Mouse (Mus musculus): ENCODE measurements around the gene Tuba1a.
A peak's percentile ranks its signal among the peaks of the same experiment; 100 is the strongest.
"Not testable (repeated sequence)": the region's sequence is repeated elsewhere in the genome, so short reads cannot be mapped to it uniquely, and the experiment has no call there.

Gene Tuba1a

DNA sequence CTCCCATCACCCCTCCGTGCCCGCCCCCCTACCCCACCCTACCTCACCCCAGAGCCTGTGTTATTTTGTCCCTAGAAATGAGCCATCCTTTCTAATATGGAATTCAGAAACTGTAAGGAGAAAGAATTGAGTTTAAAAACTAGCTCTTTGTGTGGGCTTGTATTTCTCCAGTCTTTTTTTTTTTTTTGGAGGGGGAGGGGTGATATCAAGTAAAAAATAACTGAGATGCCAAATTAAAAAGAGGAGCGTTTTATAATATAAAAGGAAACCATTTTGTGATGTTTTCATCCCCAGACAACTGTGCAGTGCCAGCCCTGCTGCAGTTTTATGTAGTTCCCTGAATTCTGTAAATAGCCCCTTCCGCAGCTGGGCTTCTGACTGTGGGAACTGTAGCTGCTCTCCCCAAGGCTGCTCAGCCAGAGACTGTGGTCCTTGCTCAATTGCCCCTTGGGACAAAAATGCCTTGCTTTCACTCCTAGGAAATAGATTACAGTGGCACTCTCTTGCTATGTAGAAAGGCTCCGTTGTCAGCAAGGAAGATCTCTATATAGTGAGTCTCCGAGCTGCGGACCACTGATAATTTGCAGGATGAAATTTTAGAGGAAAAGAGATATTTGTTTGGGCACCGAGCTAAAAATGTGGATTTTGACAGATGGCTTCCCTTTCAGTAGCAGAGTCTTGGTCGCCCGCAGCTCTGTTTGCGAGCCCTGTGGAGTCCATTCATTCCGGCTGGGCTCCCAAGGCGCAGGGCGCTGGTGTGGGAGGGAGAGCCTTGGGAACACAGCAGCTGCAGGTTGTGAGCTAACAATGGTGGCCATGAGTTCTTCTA lies 1.1 kb upstream of the Tuba1a start:
- no peak for DNase-seq

DNA sequence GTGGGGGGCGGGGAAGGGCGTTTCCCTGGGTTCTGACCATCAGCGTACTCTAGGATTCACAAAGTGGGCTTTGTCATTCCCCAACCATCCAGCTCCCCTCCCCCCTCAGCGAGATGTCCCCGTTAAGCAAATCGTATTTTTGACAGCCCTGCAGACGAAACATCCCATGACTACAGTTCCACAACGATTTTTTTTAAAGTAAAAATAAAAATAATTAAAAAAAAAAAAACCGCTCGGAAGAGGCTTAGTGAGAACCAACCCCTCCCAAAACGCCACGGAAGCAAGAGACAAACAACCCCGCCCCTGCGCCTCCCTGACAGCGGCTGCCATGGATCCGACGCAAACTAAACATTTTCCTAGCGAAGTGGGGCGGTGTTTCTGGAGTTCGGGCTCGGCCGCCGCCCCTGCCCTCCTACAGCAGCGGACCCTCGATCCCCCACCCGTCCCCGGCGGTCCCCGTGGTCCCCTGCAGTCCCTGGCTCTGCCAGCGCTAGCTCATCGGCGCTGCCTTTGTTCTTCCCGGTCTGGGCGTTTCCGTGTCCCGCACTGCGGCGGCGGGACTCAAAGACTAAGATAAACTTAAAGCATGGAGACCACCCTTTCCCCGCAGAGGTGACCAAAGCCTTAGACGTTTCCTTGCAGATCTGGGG lies 627 bp downstream of the Tuba1a start:
- peak; percentile 91 for DNase-seq

DNA sequence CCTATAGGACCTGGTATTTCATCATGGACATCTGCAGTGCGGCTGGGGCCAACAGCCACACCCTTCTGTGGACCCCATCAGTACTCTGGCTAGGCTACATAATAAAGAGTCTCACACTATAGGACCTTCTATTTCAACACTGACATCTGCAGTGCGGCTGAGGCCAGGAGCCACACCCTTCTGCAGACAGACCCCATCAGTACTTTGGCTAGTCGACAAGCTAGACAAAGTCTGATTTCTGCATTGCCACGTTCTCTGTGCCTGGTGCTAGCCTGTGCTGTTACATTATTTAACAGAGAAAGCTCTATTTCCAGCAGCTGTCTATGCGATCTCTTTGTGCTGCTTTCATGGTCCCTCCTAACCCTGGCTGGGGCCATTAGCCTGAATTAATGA lies 1.4 kb downstream of the Tuba1a start:
- no peak for DNase-seq

DNA sequence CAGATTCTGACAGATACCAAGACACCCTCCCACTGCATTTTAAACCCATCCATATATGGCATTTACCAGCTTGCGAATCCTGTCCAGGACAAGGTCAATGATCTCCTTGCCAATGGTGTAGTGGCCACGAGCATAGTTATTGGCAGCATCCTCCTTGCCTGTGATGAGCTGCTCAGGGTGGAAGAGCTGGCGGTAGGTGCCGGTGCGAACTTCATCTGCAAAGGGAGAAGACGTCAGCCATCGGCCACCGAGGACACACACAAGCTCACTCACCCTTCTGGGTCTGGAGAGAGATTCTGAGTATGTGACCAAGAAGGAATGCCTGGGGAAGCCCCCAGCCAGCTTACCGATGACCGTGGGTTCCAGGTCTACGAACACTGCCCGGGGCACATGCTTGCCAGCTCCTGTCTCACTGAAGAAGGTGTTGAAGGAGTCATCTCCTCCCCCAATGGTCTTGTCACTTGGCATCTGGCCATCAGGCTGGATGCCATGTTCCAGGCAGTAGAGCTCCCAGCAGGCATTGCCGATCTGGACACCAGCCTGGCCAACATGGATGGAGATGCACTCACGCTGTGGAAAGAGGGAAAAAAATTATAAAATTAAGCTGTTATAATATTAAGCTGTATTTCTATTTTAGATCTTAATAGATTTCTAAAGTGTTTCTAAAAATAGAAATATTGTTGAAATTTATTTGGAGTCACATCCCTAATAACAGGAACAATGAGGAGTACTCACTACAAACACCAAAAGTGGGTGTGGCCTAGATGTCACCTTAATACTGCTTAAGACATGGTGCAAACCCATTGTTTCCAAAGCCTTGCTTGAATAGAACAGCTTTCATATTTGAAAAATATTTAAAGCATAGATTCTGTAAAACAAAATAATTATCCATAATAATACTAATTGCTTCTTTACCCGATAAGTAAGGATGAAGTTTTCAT lies 2.1 kb downstream of the Tuba1a start:
- not testable (repeated sequence) for DNase-seq

DNA sequence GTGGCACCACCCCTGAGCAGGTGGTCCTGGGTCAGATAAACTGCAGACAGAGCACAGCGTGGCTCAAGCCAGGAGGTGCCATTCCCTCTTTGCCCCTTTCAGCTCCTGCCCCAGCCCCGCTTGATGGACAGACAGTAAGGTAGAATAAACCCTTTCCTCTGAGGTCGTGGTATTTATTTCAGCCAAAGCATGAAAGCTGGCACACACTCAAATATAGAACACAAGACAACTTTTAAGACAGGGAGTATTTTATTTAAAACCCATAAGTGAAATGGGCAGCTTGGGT lies 4.0 kb downstream of the Tuba1a start:
- DNase-seq, result no peak

DNA sequence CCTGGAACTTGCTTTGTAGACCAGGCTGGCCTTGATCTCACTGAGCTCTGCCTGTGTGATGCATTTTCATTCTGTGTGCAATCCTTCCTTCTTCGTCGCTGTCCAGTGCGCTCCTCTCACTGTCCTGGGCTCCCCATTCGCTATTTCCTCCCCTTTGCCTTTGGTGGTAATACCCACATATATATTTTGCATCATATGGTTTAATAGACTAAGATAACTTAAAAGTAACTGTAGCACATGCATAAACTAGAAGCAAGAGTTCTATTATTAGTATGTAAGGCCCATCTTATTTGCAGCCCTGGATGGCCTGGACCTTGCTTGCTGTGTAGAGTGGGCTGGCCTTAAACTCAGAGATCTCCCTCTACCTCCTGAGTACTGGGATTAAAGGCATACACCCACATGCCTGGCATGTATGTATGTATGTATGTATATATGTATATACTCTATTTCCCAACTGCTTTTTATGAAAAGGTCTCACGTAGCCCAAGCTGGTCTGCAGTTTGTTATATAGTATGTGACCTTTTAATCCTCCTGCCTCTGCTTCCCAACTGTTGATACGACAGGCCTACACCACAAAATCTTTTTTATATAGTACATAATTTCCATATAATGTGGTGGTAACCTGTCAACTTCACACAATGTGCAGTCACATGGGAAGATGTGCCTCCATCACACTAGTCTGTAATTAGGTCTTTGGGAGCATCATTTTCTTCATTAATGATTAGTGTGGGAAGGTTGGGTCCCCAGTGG lies 4.5 kb downstream of the Tuba1a start:
- DNase-seq, result no peak

DNA sequence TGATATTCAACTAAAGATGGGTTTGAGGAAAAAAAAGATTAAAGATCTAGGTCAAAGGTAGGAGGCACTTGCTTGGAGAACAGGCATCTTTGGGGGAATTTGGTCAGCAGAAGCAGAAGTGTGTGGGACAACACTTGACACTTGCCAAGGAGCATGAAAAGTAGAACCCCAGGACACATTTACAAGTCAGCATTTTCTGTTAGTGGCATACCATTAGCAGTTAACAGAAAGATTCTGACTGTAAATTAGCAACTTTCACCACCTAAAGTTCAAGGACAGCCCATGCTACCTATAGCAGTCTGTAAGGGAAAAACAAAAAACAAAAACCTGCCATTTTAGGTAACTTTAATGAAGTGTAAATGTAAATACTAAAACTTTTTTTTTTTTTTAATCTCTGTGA lies 5.1 kb downstream of the Tuba1a start:
- no peak for DNase-seq

DNA sequence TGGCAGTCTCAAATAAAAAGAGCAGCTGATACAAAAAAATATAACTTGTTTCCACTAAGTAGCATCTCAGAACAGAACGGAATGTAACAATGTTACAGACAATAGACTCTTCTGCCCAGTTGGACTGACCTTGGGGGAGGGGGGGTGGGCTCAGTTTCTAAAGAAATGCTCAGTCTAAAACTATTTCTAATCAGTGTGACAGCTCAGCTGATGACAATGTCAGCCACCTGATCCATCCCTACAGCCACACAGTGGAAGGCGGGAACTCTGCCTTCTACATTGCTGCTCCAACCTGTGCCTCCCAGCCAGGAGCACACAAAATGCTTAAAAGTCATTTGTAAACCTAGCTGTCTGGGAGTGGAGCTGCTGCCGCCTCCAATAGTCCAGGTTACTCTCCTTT lies 5.6 kb downstream of the Tuba1a start:
- no peak for DNase-seq

DNA sequence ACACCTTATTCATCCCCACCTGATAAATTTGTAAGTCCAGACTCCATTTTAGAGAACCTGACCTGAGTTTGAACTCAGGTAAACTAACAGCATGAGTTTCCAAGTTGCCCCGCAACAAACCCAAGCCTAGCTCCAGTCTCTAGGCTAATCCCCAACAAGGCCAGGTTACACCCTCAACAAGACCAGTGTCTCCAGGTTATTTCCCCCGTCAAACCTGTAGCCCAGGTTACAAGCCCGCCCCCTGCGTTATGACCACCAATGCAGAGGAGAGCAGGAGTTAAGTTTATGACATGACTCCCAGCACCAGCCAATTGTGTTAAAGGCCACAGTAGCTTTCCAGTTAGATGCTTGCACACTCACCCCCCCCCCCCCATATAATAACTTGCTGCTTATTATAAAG lies 10.4 kb downstream of the Tuba1a start:
- DNase-seq, result no peak

DNA sequence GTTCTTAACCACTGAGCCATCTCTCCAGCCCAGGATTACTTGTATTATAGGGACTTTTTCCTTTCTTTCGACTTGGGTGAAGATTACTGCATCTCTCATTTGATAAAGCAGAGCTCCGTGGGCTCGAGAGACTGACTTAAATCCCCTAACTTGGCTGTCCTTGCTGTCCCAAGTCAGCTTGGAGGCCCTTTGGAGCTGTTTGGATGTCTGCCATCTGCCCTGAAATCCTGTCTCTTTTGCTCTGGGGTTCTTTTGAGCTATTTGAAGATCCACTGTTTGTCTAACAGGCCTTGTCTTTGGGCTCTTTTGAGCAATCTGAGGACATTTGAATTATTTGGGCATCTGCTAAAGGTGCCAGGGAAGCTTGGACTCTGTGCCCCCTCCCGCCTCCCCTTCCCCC lies 11.4 kb downstream of the Tuba1a start:
- no peak for DNase-seq

DNA sequence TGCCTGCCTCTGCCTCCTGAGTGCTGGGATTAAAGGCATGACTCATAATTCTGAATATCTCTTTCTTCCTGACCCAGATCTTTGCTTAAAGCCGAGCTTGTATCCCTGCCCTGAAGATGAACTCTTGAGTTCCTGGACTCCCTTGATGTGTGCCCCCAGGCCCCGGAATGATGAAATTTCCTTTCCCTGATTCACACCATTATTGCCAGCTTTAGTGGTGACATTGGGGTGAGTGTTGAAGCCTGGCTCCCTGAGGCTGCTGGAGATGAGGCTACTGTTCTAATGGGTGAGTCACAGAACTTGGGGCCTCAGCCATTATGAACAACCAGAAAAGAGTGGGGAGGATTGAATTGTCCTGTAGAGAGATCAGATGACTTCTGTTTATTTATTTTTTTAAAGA lies 12.0 kb downstream of the Tuba1a start:
- no peak for DNase-seq

DNA sequence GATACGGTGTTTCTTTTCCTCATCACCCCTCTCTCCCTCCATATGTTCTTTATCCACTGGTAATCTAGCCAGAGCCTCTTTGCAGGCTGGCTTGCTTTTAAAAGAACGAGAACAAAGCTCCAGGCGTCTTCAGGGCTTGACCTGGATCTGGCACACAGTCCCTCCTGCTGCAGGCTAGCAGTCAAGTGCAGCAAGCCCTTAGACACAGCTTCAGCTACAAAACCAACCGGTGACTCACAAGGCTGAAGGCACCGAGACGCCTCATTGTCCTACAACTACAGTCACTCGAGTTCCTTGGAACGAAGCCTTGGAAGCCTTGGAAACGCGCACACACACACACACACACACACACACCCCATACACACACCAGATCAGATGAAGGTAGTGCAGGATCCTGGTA lies 12.7 kb downstream of the Tuba1a start:
- no peak for DNase-seq

DNA sequence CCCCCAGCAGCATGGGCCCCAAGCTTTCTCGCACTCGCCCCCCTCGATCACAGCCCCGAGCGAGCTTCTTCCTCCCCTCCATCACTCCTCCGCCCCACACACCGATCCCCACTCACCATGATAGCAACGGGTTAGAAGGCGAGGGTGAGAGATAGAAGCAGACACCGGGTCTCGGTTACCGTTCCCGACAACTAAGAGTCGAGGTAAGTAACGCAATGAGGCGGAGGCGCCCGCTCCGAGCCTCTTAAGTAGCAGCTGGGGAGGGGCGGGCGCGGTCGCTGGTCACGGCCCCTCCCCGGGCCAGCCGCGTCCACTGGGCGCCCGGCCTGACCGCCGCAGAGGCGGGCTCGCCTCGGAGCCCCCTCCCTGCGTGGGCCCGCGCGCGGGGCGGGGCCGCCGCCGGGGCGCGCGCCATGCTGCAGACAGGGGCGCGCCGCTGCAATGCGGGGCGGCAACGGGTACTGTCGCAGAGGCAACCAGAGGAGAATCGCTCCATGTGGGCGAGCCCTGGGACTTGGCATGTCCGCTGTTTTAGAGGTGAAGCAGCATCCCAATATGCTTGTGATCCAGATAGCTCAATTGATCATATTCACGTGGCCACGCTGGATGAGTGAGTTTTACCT lies 19.2 kb downstream of the Tuba1a start, which contains the start of gene Tuba1b:
TSS of gene Tuba1b (minus strand) at position 349 of the 623 bp plus-strand sequence.
- peak; percentile 88 for DNase-seq

DNA sequence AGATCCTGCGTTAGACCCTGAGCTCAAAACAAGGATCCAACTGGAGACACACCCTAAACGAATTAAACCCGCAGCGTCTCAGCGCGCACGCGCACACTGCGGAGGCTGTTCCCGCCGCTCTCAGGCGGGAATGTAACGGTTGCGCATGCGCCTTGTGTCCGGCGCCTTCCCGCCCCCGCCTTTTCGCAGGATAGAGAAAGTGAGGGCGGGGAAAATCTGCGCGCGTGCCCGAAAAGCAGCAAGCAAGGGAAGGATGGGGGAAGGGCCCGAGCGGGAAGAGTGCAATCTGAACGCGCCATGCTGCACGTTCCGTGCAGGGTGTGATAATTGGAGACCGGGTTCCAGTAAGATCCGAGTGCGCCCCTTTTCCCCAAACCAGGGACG lies 19.7 kb downstream of the Tuba1a start:
- DNase-seq, result peak; percentile 97

DNA sequence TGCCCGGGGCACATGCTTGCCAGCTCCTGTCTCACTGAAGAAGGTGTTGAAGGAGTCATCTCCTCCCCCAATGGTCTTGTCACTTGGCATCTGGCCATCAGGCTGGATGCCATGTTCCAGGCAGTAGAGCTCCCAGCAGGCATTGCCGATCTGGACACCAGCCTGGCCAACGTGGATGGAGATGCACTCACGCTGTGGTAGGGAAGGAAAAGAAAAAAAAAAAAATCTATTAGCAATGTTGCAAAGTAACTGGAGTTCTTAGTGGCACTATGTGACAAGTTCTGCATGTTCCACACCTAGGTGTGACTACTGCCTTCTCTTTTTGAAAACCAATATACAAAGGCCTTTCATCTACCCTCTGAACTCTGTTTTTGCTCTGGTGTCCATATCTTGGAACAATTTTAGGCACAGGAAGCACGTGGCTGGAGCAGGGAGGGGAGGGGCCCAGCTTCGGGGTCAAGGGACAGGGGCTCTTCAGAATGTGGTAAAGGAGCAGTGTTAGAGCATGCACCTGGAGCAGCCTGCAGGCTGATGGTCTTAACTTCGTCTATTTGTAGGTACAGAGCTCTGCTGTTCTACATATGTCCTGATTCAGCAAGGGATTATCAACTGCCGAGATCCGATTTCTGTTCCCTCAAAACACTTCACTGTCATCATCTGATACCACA lies 20.4 kb downstream of the Tuba1a start:
- peak; percentile 41 for DNase-seq

DNA sequence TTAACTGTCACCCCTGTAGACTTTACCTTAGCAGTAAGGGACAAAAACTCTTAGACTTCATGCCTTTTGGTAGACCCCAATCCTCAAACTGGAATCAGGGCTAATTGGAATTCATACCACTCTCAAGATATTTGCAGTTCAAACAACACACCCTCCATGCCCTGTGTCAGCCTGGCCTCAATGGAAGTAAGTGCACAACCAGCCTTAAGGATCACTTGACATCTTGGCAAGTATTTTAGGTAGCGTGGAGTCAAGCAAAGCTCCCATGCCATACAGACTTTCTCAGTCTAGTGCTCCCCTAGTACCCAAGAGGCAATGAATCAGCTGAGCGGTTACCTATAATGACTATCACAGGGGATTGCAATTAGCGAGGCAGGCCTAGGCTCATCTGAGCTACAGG lies 22.5 kb downstream of the Tuba1a start:
- DNase-seq, result no peak

DNA sequence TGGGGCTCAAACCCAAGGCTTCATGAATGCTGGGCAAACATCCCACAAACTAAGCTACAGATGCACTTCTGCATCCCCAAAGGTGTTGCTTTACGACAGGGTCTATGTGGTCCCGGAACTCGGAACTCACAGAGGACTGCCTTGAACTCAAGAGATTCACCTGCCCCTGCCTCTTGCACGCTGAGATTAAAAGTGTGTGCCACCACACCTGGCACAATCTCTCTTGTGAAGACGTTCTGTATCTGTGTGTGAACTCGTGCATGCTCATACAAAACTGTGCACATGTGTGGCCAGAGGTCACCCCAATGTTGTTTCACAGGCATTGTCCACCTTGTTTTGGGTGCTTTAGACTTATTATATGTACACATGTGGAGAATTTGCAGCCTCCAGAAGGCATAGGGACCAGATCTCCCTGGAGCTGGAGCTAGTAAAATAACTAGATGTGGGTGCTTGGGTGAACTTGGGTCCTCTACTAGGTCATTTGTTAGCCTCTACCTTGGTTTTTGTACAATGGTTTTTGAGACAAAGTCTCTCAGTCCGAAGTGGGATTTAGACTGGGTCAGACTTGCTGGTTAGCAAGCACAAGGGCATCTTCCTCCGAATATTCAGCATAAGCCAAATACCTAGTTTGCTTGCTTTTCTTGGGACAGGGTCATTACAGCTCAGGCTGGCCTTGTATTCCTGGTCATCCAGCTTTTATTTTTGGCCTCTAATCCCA lies 23.3 kb downstream of the Tuba1a start:
- DNase-seq, result no peak

DNA sequence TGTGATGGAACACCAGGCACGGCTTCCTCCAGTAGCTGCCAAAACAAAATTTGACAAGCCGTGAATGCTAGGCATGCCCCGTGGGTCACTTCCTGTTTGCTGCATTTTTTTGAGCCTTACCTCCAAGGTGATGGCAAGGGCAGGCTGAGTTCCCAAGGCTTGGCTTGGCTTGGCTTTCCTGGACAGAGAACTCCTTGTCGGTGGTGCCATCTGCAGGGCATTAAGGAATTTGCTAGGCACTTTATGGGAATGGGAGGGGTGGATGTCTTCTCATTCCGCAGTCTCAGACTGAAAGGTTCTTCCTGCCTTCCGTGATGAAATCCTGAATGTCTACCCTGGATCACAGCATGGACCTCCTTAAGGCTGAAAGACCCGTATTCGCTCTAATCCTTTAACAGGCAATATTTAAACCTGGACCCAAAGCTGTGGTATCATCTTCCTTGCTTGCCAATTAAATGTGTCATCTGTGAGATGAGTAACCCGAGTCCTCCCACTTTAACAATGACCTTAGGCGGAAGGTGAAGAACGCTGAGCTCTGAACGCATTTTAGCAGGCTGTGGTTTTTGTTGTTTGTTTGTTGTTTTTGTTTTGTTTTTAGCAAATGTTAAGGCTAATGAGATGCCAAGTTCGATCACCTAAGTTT lies 24.8 kb downstream of the Tuba1a start:
- peak; percentile 40 for DNase-seq

DNA sequence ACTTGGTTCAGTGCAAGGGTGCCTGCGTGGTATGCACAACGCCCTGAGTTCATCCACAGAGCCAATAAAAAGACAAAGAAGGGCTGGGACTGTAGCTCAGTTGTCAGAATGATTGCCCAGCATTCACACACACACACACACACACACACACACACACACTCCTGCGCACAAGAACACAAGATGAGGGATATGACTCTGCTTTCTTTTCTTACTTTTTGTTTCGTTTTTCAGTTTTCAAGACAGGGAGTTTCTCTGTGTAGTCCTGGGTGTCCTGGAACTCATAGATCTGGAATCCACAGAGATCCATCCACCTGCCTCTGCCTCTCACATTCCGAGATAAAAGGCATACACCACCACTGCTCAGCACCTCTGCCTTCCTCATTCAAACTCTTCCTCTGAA lies 25.9 kb downstream of the Tuba1a start:
- no peak for DNase-seq

DNA sequence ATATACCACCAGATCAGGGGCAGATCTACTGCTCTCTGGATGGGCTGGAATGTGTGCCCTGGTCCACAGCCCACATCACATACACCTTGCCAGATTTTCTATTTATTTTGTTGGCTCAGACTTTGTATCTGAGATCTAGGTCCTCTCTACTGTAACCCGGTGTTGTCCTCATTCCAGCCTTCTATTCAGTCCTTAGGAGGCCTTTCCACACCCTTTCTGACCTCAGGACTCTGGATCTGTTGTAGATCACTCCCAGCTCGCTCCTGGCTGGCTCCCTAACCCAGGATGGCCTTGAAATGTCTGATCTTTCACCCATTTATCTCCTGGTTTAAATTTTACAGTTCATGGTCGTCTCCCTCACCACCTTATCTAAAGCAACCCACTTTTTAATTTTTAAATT lies 28.8 kb downstream of the Tuba1a start:
- DNase-seq, result no peak

All from thymus, postnatal 4 days (tissue).